ENCODE assay signal across 28 mouse cellular contexts in genomic region chr4:136087261-136087660, GRCm38 (mm10). TPM values are rescaled to one million over a fixed set of nuclear protein-coding genes. Genes with fewer than 3 reads are reported as not detected.
DNase-seq lines count a peak whose midpoint lies in the region; ATAC-seq and TF ChIP-seq lines count a peak whose summit lies in the region.
"Had no signal": no experiment of that assay in that cellular context is flagged by ENCODE, and none has a peak within 500 bp of the region (broad histone marks: within the 10 kb centered on the region; RNA-seq: fewer than 3 reads in every experiment).

No protein-coding gene starts in this region.

- DNase-seq in CD4-positive, CD25-positive, alpha-beta regulatory T cell, adult 2 months (ENCODE audit: low read depth, low spot score): peak; percentile 39
- DNase-seq in spleen, adult 2 months (ENCODE audit: low read depth in 1 of 2, low spot score in 2 of 2): no peak
- DNase-seq in spleen, postnatal 4 days (ENCODE audit: low spot score in 2 of 2): no peak
- DNase-seq in thymus, postnatal 25 days: peak; percentile 55
- no peak for DNase-seq in thymus, adult 18-20 months
- DNase-seq in stomach, postnatal 0 days (ENCODE audit: low spot score): no peak
- DNase-seq: adrenal gland, adult 8-10 months; adrenal gland, postnatal 25 days; cerebellum, adult 11-12 months; cerebellum, adult 8-10 months; cerebellum, postnatal 10 days; cerebellum, postnatal 36 days; embryo, embryonic 11 days; gastrocnemius, postnatal 25 days; heart, adult 18-20 months; heart, postnatal 10 days; heart, postnatal 36 days had no signal

- H3K27ac ChIP-seq in spleen, adult 2 months (ENCODE audit: insufficient read depth, low read length): peak overlapping the region; percentile 90
- H3K27ac ChIP-seq in stomach, postnatal 0 days (replicated peaks): no peak overlapping the region
- H3K27ac ChIP-seq: embryonic facial prominence, embryonic 10.5 days; embryonic facial prominence, embryonic 13.5 days; forebrain, embryonic 12.5 days; forebrain, embryonic 15.5 days; heart, embryonic 15.5 days; hindbrain, embryonic 10.5 days; hindbrain, embryonic 13.5 days had no signal

- no peak for ATAC-seq in CD4-positive, CD25-positive, alpha-beta regulatory T cell, adult 4 months
- no peak for ATAC-seq in stomach, postnatal 0 days (ENCODE audit: low FRiP score, low TSS enrichment)
- ATAC-seq: activated CD4-positive, CD25-positive, alpha-beta regulatory T cell, adult 4 months; forebrain, embryonic 15.5 days had no signal

- WGBS in spleen, adult 2 months: 71% methylated on average over 5 of the region's 5 CpGs
- whole genome bisulfite sequencing in stomach, postnatal 0 days: 88% methylated on average over 5 of the region's 5 CpGs

- no peaks in the 10 kb centered on the region for H3K27me3 ChIP-seq in spleen, adult 2 months (ENCODE audit: control insufficient read depth, insufficient read depth, low read length)
- H3K27me3 ChIP-seq in stomach, postnatal 0 days (ENCODE audit: control insufficient read depth, insufficient read depth, low read length): no peaks in the 10 kb centered on the region

- H3K9ac ChIP-seq in stomach, postnatal 0 days (ENCODE audit: low read length): no peak overlapping the region
- H3K9ac ChIP-seq: embryonic facial prominence, embryonic 13.5 days; forebrain, embryonic 12.5 days; forebrain, embryonic 15.5 days; heart, embryonic 12.5 days; heart, embryonic 15.5 days; hindbrain, embryonic 13.5 days had no signal

- no peak for TF ChIP-seq CTCF in spleen, adult 2 months (IDR thresholded peaks at IDR 0.05; ENCODE audit: extremely low read depth, insufficient read depth, insufficient read length, insufficient replicate concordance)
- no peak for TF ChIP-seq CTCF in stomach, postnatal 0 days (IDR thresholded peaks at IDR 0.05; ENCODE audit: low read depth)

- peaks cover 53% of the 10 kb centered on the region for H3K4me1 ChIP-seq in spleen, adult 2 months (ENCODE audit: control insufficient read depth, insufficient read depth, insufficient read length)
- H3K4me1 ChIP-seq in stomach, postnatal 0 days (replicated peaks; ENCODE audit: control insufficient read depth, insufficient read depth): no peaks in the 10 kb centered on the region
- H3K4me1 ChIP-seq: forebrain, embryonic 15.5 days; heart, embryonic 15.5 days had no signal

- TF ChIP-seq POLR2A in spleen, adult 2 months (IDR thresholded peaks at IDR 0.05; ENCODE audit: low read depth, low read length): no peak

- H3K4me3 ChIP-seq in spleen, adult 2 months (ENCODE audit: extremely low read depth, insufficient read depth, insufficient read length): no peak overlapping the region
- H3K4me3 ChIP-seq in stomach, postnatal 0 days (ENCODE audit: low read depth, low read length): no peak overlapping the region
- H3K4me3 ChIP-seq: embryonic facial prominence, embryonic 10.5 days; embryonic facial prominence, embryonic 13.5 days; erythroblast, embryonic 14.5 days; forebrain, embryonic 12.5 days; forebrain, embryonic 15.5 days; heart, embryonic 12.5 days; heart, embryonic 15.5 days; hindbrain, embryonic 10.5 days; hindbrain, embryonic 13.5 days had no signal

- no peaks in the 10 kb centered on the region for H3K9me3 ChIP-seq in stomach, postnatal 0 days (ENCODE audit: control insufficient read depth, low read length)
- H3K9me3 ChIP-seq: embryonic facial prominence, embryonic 10.5 days; forebrain, embryonic 12.5 days; forebrain, embryonic 15.5 days; heart, embryonic 15.5 days; hindbrain, embryonic 10.5 days; hindbrain, embryonic 13.5 days had no signal

- no peaks in the 10 kb centered on the region for H3K36me3 ChIP-seq in spleen, adult 2 months (ENCODE audit: control insufficient read depth, insufficient read depth, low read length)
- H3K36me3 ChIP-seq in stomach, postnatal 0 days (ENCODE audit: control insufficient read depth, insufficient read depth, low read length): no peaks in the 10 kb centered on the region
- H3K36me3 ChIP-seq: embryonic facial prominence, embryonic 10.5 days; embryonic facial prominence, embryonic 13.5 days; forebrain, embryonic 12.5 days; forebrain, embryonic 15.5 days; heart, embryonic 12.5 days; heart, embryonic 15.5 days; hindbrain, embryonic 10.5 days; hindbrain, embryonic 13.5 days had no signal

- TF ChIP-seq EP300 in stomach, postnatal 0 days (optimal IDR thresholded peaks at IDR 0.05): no peak

- no peak overlapping the region for H3K4me2 ChIP-seq in stomach, postnatal 0 days (replicated peaks; ENCODE audit: low read depth)
- H3K4me2 ChIP-seq: embryonic facial prominence, embryonic 13.5 days; forebrain, embryonic 12.5 days; forebrain, embryonic 15.5 days; heart, embryonic 12.5 days; heart, embryonic 15.5 days; hindbrain, embryonic 13.5 days had no signal

RNA-seq across cellular contexts. Expression of gene Rpl11, which starts 34.0 kb away (rescaled TPM):
- 1,000 to 10,000 TPM in 1 of 2 experiments, 100 to 1,000 TPM in 1; 954 to 1,576 TPM for polyA plus RNA-seq in CD4-positive, CD25-positive, alpha-beta regulatory T cell, adult 4 months (2017; shearing (Covaris generic))
- 259 and 289 TPM in 2 replicates for polyA plus RNA-seq in spleen, adult 2 months (2012; rRNA removed)
- polyA plus RNA-seq in stomach, postnatal 0 days (2015; fragmentation: Nextera tagmentation; extraction: Ambion mirVana): 369 and 402 TPM in 2 replicates

RNA-seq across cellular contexts. Expression of gene Id3, which starts 56.0 kb away (rescaled TPM):
- polyA plus RNA-seq in CD4-positive, CD25-positive, alpha-beta regulatory T cell, adult 4 months (2017; shearing (Covaris generic)): 100 to 1,000 TPM; 388 to 433 TPM
- 138 and 195 TPM in 2 replicates for polyA plus RNA-seq in spleen, adult 2 months (2012; rRNA removed)
- polyA plus RNA-seq in stomach, postnatal 0 days (2015; fragmentation: Nextera tagmentation; extraction: Ambion mirVana): 201 and 224 TPM in 2 replicates

Comparison
In these comparisons a context has a peak if more than half of its experiments do, and no peak if none do; other contexts are left out.
1. DNase-seq: peak in CD4-positive, CD25-positive, alpha-beta regulatory T cell, adult 2 months (single experiment) and thymus, postnatal 25 days (single experiment); none in spleen, adult 2 months (0 of 2), spleen, postnatal 4 days (0 of 2), thymus, adult 18-20 months (0 of 2) and stomach, postnatal 0 days (single experiment).